Mouse (Mus musculus): ENCODE results near the gene Olfr328.

GRCm38 (mm10) chr11:58602800-58603560, 47.5 kb upstream of the Olfr328 start:
- TF ChIP-seq CTCF (IDR thresholded peaks at IDR 0.05; ENCODE audit: borderline replicate concordance, control insufficient read depth, extremely low read depth, insufficient read depth, low read length, poor library complexity) (no peak), POLR2A (IDR thresholded peaks at IDR 0.05; ENCODE audit: control insufficient read depth, extremely low read depth, insufficient read depth, low read length, poor library complexity) (no peak)
